Mouse (Mus musculus): ENCODE results near the gene Tacc2. TPM values are rescaled to one million over a fixed set of nuclear protein-coding genes. Genes with fewer than 3 reads are reported as not detected.
A peak's percentile ranks its signal among the peaks of the same experiment; 100 is the strongest.
"Not testable (repeated sequence)": the region's sequence is repeated elsewhere in the genome, so short reads cannot be mapped to it uniquely, and the experiment has no call there.

Gene Tacc2
- polyA plus RNA-seq (2015; fragmentation: Nextera tagmentation; extraction: Ambion mirVana) = 53.5 and 56.5 TPM in 2 replicates

DNA sequence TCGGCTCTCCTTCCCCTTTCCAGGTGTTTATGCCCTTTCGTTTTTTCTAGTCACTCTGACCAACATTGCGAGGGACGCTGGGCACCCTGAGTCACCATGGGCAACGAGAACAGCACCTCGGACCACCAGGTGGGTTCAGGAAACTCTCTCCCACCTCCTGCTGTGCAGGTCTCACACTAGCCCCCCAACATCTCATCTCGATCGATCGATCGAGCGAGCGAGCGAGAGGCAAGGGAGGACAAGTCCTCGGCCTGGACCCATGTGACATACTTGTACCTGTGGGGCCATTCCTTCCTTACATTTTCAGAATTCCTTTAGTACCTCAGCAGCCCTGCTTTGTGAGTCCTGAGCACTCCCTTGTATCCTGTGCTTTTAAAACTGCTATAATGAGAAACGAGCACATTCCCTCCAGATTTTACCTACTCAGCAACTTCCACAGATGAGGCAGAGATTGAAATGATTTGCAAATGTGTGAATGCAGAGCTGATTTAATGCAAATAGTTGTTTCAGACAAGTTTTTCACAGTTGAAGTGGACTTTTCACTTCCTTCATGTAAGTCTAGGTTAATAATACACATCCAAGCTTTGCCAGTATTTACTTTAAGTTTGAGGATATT is at the start of gene Tacc2:
Tacc2 (plus strand) TSS at position 51 of the 616 bp plus-strand sequence.
- Histone ChIP-seq H3K4me2 (replicated peaks) (peak within 1 kb of the TSS; percentile 25), H3K9ac (replicated peaks) (no peak within 1 kb of the TSS), H3K4me3 (no peak within 1 kb of the TSS), H3K4me1 (peaks cover 26% of the 10 kb centered on the region), H3K27ac (replicated peaks) (peak within 1 kb of the TSS; percentile 46), H3K9me3 (no peaks in the 10 kb centered on the region), H3K27me3 (no peaks in the 10 kb centered on the region), H3K36me3 (no peaks in the 10 kb centered on the region)
- ATAC-seq (replicated peaks) = no peak
- 49% methylated on average over 15 of the region's 15 CpGs for WGBS

GRCm38 (mm10) chr7:130531138-130531537 is 46.1 kb upstream of the Tacc2 start:
- not testable (repeated sequence) for ATAC-seq (replicated peaks); H3K9me3 ChIP-seq; H3K9ac ChIP-seq (replicated peaks); H3K27me3 ChIP-seq; H3K4me3 ChIP-seq; H3K4me1 ChIP-seq; H3K4me2 ChIP-seq (replicated peaks); H3K27ac ChIP-seq (replicated peaks)
- H3K36me3 ChIP-seq = peaks cover 15% of the 10 kb centered on the region
- WGBS = 92% methylated on average over 15 of the region's 15 CpGs

- no peaks in the 10 kb centered on the region for H3K9me3 ChIP-seq
- H3K36me3 ChIP-seq = peaks cover 36% of the 10 kb centered on the region
- 45% methylated on average over 24 of the region's 25 CpGs for WGBS
- peak; percentile 80 for ATAC-seq (replicated peaks)
- no peak overlapping the region for H3K4me3 ChIP-seq
- no peaks in the 10 kb centered on the region for H3K27me3 ChIP-seq
- H3K9ac ChIP-seq (replicated peaks) = no peak overlapping the region
- H3K27ac ChIP-seq (replicated peaks) = no peak overlapping the region
- H3K4me2 ChIP-seq (replicated peaks) = no peak overlapping the region
- 0 out of 2 replicates have a peak, but pooled peaks cover 2% of the 10 kb centered on the region for H3K4me1 ChIP-seq
Measured at GRCm38 (mm10) chr7:130533316-130534260, 43.6 kb upstream of the Tacc2 start.

DNA sequence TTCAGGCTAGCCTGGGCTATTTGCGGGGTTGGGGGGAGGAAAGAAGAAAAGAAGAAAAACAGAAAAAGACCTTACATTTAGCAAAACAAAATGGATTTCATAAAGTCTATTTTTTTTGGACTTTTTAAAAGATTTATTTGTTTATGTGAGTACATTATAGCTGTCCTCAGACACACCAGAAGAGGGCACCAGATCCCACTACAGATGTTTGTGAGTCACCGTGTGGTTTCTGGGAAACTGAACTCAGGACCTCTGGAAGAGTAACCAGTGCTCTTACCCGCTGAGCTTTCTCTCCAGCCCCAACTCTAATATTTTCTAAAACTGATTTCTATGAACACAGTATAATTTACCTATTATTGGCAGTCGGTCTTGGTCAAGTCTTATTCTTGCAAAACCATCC is 42.1 kb upstream of the Tacc2 start:
- Histone ChIP-seq H3K36me3 (peaks cover 48% of the 10 kb centered on the region), H3K27me3 (no peaks in the 10 kb centered on the region)

GRCm38 (mm10) chr7:130537068-130537467 is 40.2 kb upstream of the Tacc2 start:
- Histone ChIP-seq H3K36me3 (peaks cover 52% of the 10 kb centered on the region), H3K4me3 (no peak overlapping the region), H3K9ac (replicated peaks) (no peak overlapping the region), H3K9me3 (no peaks in the 10 kb centered on the region), H3K27ac (replicated peaks) (no peak overlapping the region), H3K27me3 (no peaks in the 10 kb centered on the region), H3K4me1 (0 out of 2 replicates have a peak, but pooled peaks cover 2% of the 10 kb centered on the region), H3K4me2 (replicated peaks) (no peak overlapping the region)
- WGBS = 75% methylated on average over 4 of the region's 4 CpGs
- no peak for ATAC-seq (replicated peaks)

More for the DNA sequence above, 42.1 kb upstream of the Tacc2 start:
- no peak overlapping the region for H3K9ac ChIP-seq (replicated peaks)
- H3K9me3 ChIP-seq = no peaks in the 10 kb centered on the region
- no peak overlapping the region for H3K27ac ChIP-seq (replicated peaks)
- H3K4me3 ChIP-seq = no peak overlapping the region
- no peak overlapping the region for H3K4me2 ChIP-seq (replicated peaks)
- no peak for ATAC-seq (replicated peaks)
- 83% methylated on average over 4 of the region's 4 CpGs for WGBS
- 0 out of 2 replicates have a peak, but pooled peaks cover 2% of the 10 kb centered on the region for H3K4me1 ChIP-seq

GRCm38 (mm10) chr7:130540176-130540575 is 37.1 kb upstream of the Tacc2 start:
- Histone ChIP-seq H3K27me3 (no peaks in the 10 kb centered on the region), H3K27ac (replicated peaks) (no peak overlapping the region), H3K9me3 (no peaks in the 10 kb centered on the region), H3K4me3 (no peak overlapping the region), H3K9ac (replicated peaks) (no peak overlapping the region), H3K4me1 (no peaks in the 10 kb centered on the region; the same call in 1 of the 2 replicates), H3K4me2 (replicated peaks) (no peak overlapping the region), H3K36me3 (peaks cover 60% of the 10 kb centered on the region)
- 87% methylated on average over 7 of the region's 7 CpGs for WGBS
- ATAC-seq (replicated peaks) = no peak

- Histone ChIP-seq H3K4me1 (peaks cover 16% of the 10 kb centered on the region), H3K36me3 (peaks cover 37% of the 10 kb centered on the region), H3K27me3 (no peaks in the 10 kb centered on the region), H3K4me3 (no peak overlapping the region), H3K9me3 (no peaks in the 10 kb centered on the region), H3K27ac (replicated peaks) (no peak overlapping the region), H3K4me2 (replicated peaks) (no peak overlapping the region), H3K9ac (replicated peaks) (no peak overlapping the region)
- ATAC-seq (replicated peaks) = no peak
- 96% methylated on average over 4 of the region's 4 CpGs for WGBS
Measured at GRCm38 (mm10) chr7:130543181-130543580, 34.1 kb upstream of the Tacc2 start.

- peaks cover 20% of the 10 kb centered on the region for H3K36me3 ChIP-seq
- H3K4me3 ChIP-seq = peak overlapping the region; percentile 100
- H3K4me2 ChIP-seq (replicated peaks) = peak overlapping the region; percentile 83
- 0 out of 2 replicates have a peak overlapping the region, but pooled peaks have one; percentile 13 for H3K9ac ChIP-seq (replicated peaks)
- no peak overlapping the region for H3K27ac ChIP-seq (replicated peaks)
- 89% methylated on average over 5 of the region's 5 CpGs for WGBS
- no peak for ATAC-seq (replicated peaks)
- peaks cover 16% of the 10 kb centered on the region for H3K4me1 ChIP-seq
- no peaks in the 10 kb centered on the region for H3K9me3 ChIP-seq
- no peaks in the 10 kb centered on the region for H3K27me3 ChIP-seq
Measured at GRCm38 (mm10) chr7:130545401-130545800, 31.8 kb upstream of the Tacc2 start.

DNA sequence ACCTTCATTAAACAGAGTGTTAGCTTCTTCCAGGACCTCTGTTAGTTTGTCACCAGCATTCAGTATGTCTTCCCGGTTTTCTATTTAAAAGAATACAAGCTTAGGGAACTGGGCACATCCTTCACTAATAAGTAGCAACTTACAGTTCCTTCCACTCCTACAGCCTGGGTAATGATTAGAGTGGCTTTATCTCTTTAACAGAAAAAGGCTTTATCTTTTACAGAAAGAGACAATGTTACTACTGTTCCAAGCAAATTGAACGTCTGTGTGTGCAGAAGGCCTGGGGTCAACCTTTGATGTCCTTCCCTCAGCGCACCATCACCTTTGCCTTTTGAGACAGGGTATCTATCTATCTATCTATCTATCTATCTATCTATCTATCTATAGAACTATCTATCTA is 31.3 kb upstream of the Tacc2 start:
- Histone ChIP-seq H3K4me1 (peaks cover 16% of the 10 kb centered on the region), H3K9ac (replicated peaks) (peak overlapping the region; percentile 97), H3K27ac (replicated peaks) (peak overlapping the region; percentile 99), H3K36me3 (peaks cover 18% of the 10 kb centered on the region), H3K27me3 (no peaks in the 10 kb centered on the region), H3K4me3 (peak overlapping the region; percentile 100), H3K4me2 (replicated peaks) (peak overlapping the region; percentile 83), H3K9me3 (no peaks in the 10 kb centered on the region)
- no peak for ATAC-seq (replicated peaks)
- WGBS = 46% methylated on average over 3 of the region's 3 CpGs

DNA sequence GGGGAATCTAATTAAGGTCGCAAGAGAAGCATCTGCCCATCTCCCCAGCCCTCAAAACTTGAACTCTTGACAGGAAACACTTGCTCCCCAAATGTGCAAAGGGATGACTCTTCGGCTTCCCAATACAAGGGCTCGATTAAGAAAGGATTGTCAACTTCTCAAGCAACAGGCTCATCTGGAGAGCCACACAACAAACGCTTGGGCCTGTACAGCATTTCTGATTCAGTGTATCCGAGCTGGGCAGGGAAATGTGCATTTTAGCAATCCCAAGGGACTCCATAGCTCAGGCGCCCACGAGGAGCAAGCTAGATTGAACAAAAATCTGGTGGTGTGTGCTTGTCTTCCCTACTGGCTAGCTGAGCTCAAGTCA is 30.8 kb upstream of the Tacc2 start:
- H3K4me1 ChIP-seq = peaks cover 16% of the 10 kb centered on the region
- no peak for ATAC-seq (replicated peaks)
- peak overlapping the region; percentile 99 for H3K27ac ChIP-seq (replicated peaks)
- H3K9me3 ChIP-seq = no peaks in the 10 kb centered on the region
- H3K36me3 ChIP-seq = peaks cover 15% of the 10 kb centered on the region
- H3K4me3 ChIP-seq = peak overlapping the region; percentile 100
- no peaks in the 10 kb centered on the region for H3K27me3 ChIP-seq
- H3K9ac ChIP-seq (replicated peaks) = peak overlapping the region; percentile 97
- WGBS = 6% methylated on average over 7 of the region's 7 CpGs
- H3K4me2 ChIP-seq (replicated peaks) = peak overlapping the region; percentile 83

DNA sequence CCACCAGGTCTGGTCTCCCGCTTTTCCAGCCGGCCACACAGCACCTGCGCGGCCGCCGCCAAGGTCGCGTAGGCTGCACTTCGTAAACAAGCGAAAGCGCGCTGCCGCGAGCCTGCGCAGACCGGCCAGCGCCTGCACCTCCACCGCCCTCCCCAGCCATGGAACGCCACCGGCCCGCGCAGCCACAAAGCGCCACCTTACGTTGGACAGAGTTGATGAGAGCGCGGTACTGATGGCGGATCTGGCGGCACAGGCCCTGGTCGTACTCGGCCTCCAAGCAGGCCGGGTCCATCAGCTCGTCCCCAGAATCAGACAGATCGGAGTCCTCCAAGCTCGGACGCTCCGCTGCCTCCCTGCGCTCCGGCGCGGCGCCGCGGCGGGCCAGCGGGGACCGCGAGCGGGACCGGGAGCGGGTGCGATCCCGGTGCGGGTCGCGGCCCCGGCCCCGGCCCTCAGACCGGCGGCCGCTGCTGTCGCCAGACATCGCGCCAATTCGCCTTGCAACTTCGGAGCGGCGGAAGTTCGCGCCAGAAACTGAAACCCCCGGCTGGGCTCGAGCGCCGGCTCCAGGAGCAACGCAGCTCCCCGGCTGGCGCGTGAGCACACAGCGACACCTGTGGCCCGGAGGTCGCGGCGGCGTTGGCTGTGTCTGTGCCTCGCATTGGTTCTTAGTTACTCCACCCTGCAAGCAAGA is 30.3 kb upstream of the Tacc2 start:
- ATAC-seq (replicated peaks) = peak; percentile 95
- peak overlapping the region; percentile 99 for H3K27ac ChIP-seq (replicated peaks)
- WGBS = under 1% methylated on average over 84 of the region's 84 CpGs
- H3K27me3 ChIP-seq = no peaks in the 10 kb centered on the region
- peak overlapping the region; percentile 83 for H3K4me2 ChIP-seq (replicated peaks)
- H3K36me3 ChIP-seq = peaks cover 11% of the 10 kb centered on the region
- no peaks in the 10 kb centered on the region for H3K9me3 ChIP-seq
- peak overlapping the region; percentile 100 for H3K4me3 ChIP-seq
- peaks cover 16% of the 10 kb centered on the region for H3K4me1 ChIP-seq
- H3K9ac ChIP-seq (replicated peaks) = peak overlapping the region; percentile 97

Measured in forebrain, embryonic 15.5 days (tissue).